Comparison of ENCODE assay signal across 18 mouse cellular contexts in the genomic region with DNA sequence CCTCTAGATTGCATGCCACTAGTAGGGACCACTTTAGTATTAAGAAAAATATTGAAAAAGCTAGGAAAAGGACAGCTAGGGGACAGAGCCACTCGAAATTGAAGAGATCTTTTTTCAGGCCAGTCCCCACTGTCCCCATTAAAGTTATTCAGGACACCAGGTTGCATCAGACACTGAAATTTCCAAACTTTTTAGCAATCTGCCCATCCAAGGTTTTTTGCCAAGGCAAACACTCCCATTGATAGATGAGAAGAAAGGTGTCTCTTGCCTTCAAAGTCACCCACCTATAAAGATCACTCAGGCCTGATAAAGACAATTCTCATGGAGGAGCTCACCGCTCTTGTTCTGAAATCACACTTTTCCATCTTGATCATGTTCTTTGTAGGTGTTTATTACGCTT.
"Had no signal": no experiment of that assay in that cellular context is flagged by ENCODE, and none has a peak within 500 bp of the region (broad histone marks: within the 10 kb centered on the region; RNA-seq: fewer than 3 reads in every experiment).

No protein-coding gene starts in this region.

- H3K9me3 ChIP-seq: lung, embryonic 15.5 days; midbrain, embryonic 10.5 days; midbrain, embryonic 12.5 days; neural tube, embryonic 13.5 days; stomach, embryonic 15.5 days had no signal

- H3K9ac ChIP-seq: lung, embryonic 15.5 days; midbrain, embryonic 12.5 days; neural tube, embryonic 13.5 days; stomach, embryonic 15.5 days had no signal

- H3K4me3 ChIP-seq: lung, embryonic 15.5 days; midbrain, embryonic 10.5 days; midbrain, embryonic 12.5 days; myocyte; neural tube, embryonic 13.5 days; stomach, embryonic 15.5 days had no signal

- H3K27me3 ChIP-seq: lung, embryonic 15.5 days; midbrain, embryonic 12.5 days; neural tube, embryonic 13.5 days; stomach, embryonic 15.5 days had no signal

- H3K4me2 ChIP-seq: lung, embryonic 15.5 days; midbrain, embryonic 12.5 days; neural tube, embryonic 13.5 days; stomach, embryonic 15.5 days had no signal

- H3K36me3 ChIP-seq: lung, embryonic 15.5 days; midbrain, embryonic 10.5 days; midbrain, embryonic 12.5 days; neural tube, embryonic 13.5 days; stomach, embryonic 15.5 days had no signal

- ATAC-seq: lung, postnatal 0 days; midbrain, embryonic 16.5 days had no signal

- DNase-seq: lung, adult 2 months; lung, postnatal 14 days; lung, postnatal 36 days; midbrain, embryonic 14.5 days; right cerebral cortex, postnatal 14 days; thymus, adult 2 months; thymus, postnatal 25 days; thymus, postnatal 4 days had no signal

- H3K4me1 ChIP-seq: midbrain, embryonic 12.5 days; neural tube, embryonic 13.5 days; stomach, embryonic 15.5 days had no signal

- H3K27ac ChIP-seq: lung, embryonic 15.5 days; macrophage; midbrain, embryonic 12.5 days; neural tube, embryonic 13.5 days; stomach, embryonic 15.5 days; stomach, postnatal 0 days had no signal
